Mouse (Mus musculus) testis, adult 2 months (tissue): ENCODE data around the gene Xk.
"Not testable (repeated sequence)": the region's sequence is repeated elsewhere in the genome, so short reads cannot be mapped to it uniquely, and the experiment has no call there.

Source experiments
- CTCF ChIP-seq: fragments of 200-500 bp; IDR thresholded peaks from 2 replicates; pipeline ENCODE4 v1.5.1; 2012; ENCODE audit warnings: low read depth, mild to moderate bottlenecking, inconsistent platforms, low read length, moderate library complexity; ENCODE audit not compliant: control insufficient read depth, insufficient read depth, insufficient replicate concordance
- POLR2A ChIP-seq: fragments of 200-500 bp; IDR thresholded peaks from 2 replicates; pipeline ENCODE4 v1.6.1; 2012; ENCODE audit warnings: low read depth, mild to moderate bottlenecking, inconsistent platforms, low read length, moderate library complexity; ENCODE audit not compliant: control insufficient read depth

DNA sequence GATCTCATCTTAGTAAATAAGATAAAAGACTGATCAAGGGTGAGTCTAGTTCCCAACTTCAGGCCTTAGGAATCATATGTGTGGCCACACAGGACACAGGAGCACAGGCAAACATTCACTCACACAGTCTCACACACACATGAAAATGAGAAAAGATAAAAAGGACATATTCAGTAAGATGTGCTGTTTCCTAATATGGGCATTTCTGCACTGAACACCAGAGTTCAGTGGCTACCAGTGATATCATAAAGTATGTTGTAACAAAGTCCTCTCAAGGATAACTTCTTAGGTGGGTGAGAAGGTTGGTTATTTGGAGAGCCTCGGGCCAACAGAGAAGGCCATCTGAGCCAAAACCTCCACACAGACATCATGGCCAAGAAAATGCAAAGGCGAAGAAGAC lies 77.8 kb downstream of the Xk start, which contains the start of gene H2al1k:
- not testable (repeated sequence) for TF ChIP-seq CTCF, POLR2A
